In genomic region chr5:92506733-92507132, GRCm38 (mm10) we compare ENCODE assay signal across 8 mouse cellular contexts. TPM values are rescaled to one million over a fixed set of nuclear protein-coding genes. Genes with fewer than 3 reads are reported as not detected.
DNase-seq lines count a peak whose midpoint lies in the region; ATAC-seq and TF ChIP-seq lines count a peak whose summit lies in the region.

Gene Scarb2, minus strand, starts transcription at chr5:92506833.

- CTCF ChIA-PET in Patski (lab: Charles Lee): interaction anchor here (0.7 to 1.4 kb wide), 6 partner anchors 9 to 454 kb away, joined by 3 to 6 read pairs (median 4); no protein-coding TSS in a partner anchor

- H3K27me3 ChIP-seq in cerebellum, adult 2 months (ENCODE audit: control insufficient read depth, insufficient read depth, low read length): no peaks in the 10 kb centered on the region
- no peaks in the 10 kb centered on the region for H3K27me3 ChIP-seq in Patski
- no peaks in the 10 kb centered on the region for H3K27me3 ChIP-seq in hindbrain, postnatal 0 days (ENCODE audit: insufficient read depth, low read length)
- H3K27me3 ChIP-seq in megakaryocyte, embryonic 14.5 days (replicated peaks): no peaks in the 10 kb centered on the region

- H3K4me1 ChIP-seq in cerebellum, adult 2 months (ENCODE audit: control insufficient read depth, insufficient read depth, low read length): peaks cover 10% of the 10 kb centered on the region; the same call in 1 of the 2 replicates
- peaks cover 13% of the 10 kb centered on the region for H3K4me1 ChIP-seq in hindbrain, postnatal 0 days (ENCODE audit: insufficient read depth, low read length)
- H3K4me1 ChIP-seq in megakaryocyte, embryonic 14.5 days: peaks cover 47% of the 10 kb centered on the region

- TF ChIP-seq POLR2A in cerebellum, adult 2 months (IDR thresholded peaks at IDR 0.05; ENCODE audit: borderline replicate concordance, insufficient read depth, low read length): no peak

- H3K36me3 ChIP-seq in hindbrain, postnatal 0 days (ENCODE audit: insufficient read depth, low read length): no peaks in the 10 kb centered on the region
- H3K36me3 ChIP-seq in megakaryocyte, embryonic 14.5 days (replicated peaks; ENCODE audit: low read length): peaks cover 3% of the 10 kb centered on the region

- H3K4me2 ChIP-seq in hindbrain, postnatal 0 days (ENCODE audit: low read depth, low read length): peak within 1 kb of the TSS; percentile 88

- H3K9ac ChIP-seq in hindbrain, postnatal 0 days (replicated peaks; ENCODE audit: low read length): peak within 1 kb of the TSS; percentile 96

- no peak for DNase-seq in cerebellum, adult 2 months
- no peak for DNase-seq in Patski (ENCODE audit: low read depth, low spot score)
- no peak for DNase-seq in gastrocnemius, adult 2 months
- no peak for DNase-seq in hindbrain, postnatal 0 days (ENCODE audit: low spot score)
- DNase-seq in T-cell, adult 2 months (ENCODE audit: low spot score): no peak
- DNase-seq in cerebellum, adult 18-20 months: no peak

- H3K27ac ChIP-seq in cerebellum, adult 2 months (ENCODE audit: insufficient read depth, low read length): peak within 1 kb of the TSS; percentile 76
- peak within 1 kb of the TSS; percentile 100 for H3K27ac ChIP-seq in gastrocnemius, adult 2 months
- peak within 1 kb of the TSS; percentile 99 for H3K27ac ChIP-seq in hindbrain, postnatal 0 days

- no peaks in the 10 kb centered on the region for H3K9me3 ChIP-seq in hindbrain, postnatal 0 days (ENCODE audit: low read length)
- H3K9me3 ChIP-seq in megakaryocyte, embryonic 14.5 days: peaks cover 8% of the 10 kb centered on the region

- POLR2A ChIA-PET in Patski (lab: Charles Lee): interaction anchor here (0.7 kb wide), 1 partner anchor 32 kb away, joined by 9 read pairs; no protein-coding TSS in a partner anchor

- H3K4me3 ChIP-seq in cerebellum, adult 2 months (replicated peaks; ENCODE audit: insufficient read depth, low read depth, low read length): peak within 1 kb of the TSS; percentile 65
- peak within 1 kb of the TSS; percentile 86 for H3K4me3 ChIP-seq in gastrocnemius, adult 2 months
- peak within 1 kb of the TSS; percentile 97 for H3K4me3 ChIP-seq in hindbrain, postnatal 0 days (ENCODE audit: low read length)
- peak within 1 kb of the TSS; percentile 100 for H3K4me3 ChIP-seq in megakaryocyte, embryonic 14.5 days (replicated peaks)

- no peak for ATAC-seq in cerebellum, adult (ENCODE audit: insufficient number of reproducible peaks, low FRiP score, low TSS enrichment)
- ATAC-seq in Patski: no peak
- ATAC-seq in hindbrain, postnatal 0 days: no peak

- in situ Hi-C loops in Patski (cut with MboI; ENCODE audit: low pct_unique_long_range_greater_than_20kb): loop anchor here (5.0 kb wide), 2 partner anchors 44 to 156 kb away; no protein-coding TSS in a partner anchor

- no peak for TF ChIP-seq CTCF in cerebellum, adult 2 months (IDR thresholded peaks at IDR 0.05; ENCODE audit: borderline replicate concordance, insufficient read depth, low read depth, low read length)
- no peak for TF ChIP-seq CTCF in Patski (IDR thresholded peaks at IDR 0.05)
- no peak for TF ChIP-seq CTCF in gastrocnemius, adult 2 months (IDR thresholded peaks at IDR 0.05)
- TF ChIP-seq CTCF in hindbrain, postnatal 0 days (IDR thresholded peaks at IDR 0.05; ENCODE audit: low read depth): no peak

- intact Hi-C loops in gastrocnemius, adult 2 months (cut with DNase I): loop anchor here (2.0 to 5.0 kb wide), 2 partner anchors 46 to 151 kb away; no protein-coding TSS in a partner anchor

RNA-seq across cellular contexts. Expression of gene Scarb2, which starts in this region (rescaled TPM):
- 67.3 and 72.1 TPM in 2 replicates for polyA plus RNA-seq in cerebellum, adult 2 months (2012; rRNA removed)
- polyA plus RNA-seq in Patski (2021): 43.1 TPM
- 10 to 100 TPM; 61.7 to 78.6 TPM for total RNA-seq in gastrocnemius, adult 2 months (2021)
- total RNA-seq in hindbrain, postnatal 0 days (2014; rRNA removed): 112 and 125 TPM in 2 replicates
- 21.7 and 22.9 TPM in 2 replicates for polyA plus RNA-seq in hindbrain, postnatal 0 days (2015; fragmentation: Nextera tagmentation; extraction: Ambion mirVana)
- polyA plus RNA-seq in megakaryocyte, embryonic 14.5 days (2012; ENCODE audit: insufficient read depth, low replicate concordance): 4.8 and 6.0 TPM in 2 replicates
